Mouse (Mus musculus): ENCODE measurements around the gene Lyzl4.

GRCm38 (mm10) chr9:121556913-121557312 lies 85.0 kb downstream of the Lyzl4 start:
- no peak for TF ChIP-seq NELFE (IDR thresholded peaks at IDR 0.05; ENCODE audit: low read depth, low read length)
- TF ChIP-seq CTCF (conservative IDR thresholded peaks at IDR 0.05 in 1 of 2, IDR thresholded peaks at IDR 0.05 in 1 of 2; ENCODE audit: low read depth in 2 of 2, low read length in 2 of 2), result no peak
- no peak for TF ChIP-seq USF1 (IDR thresholded peaks at IDR 0.05; ENCODE audit: low read depth, low read length)
- TF ChIP-seq MAFK (IDR thresholded peaks at IDR 0.05; ENCODE audit: insufficient replicate concordance, low read length), result no peak
- TF ChIP-seq MAX (IDR thresholded peaks at IDR 0.05; ENCODE audit: low read length), result no peak
- no peak for TF ChIP-seq EP300 (IDR thresholded peaks at IDR 0.05; ENCODE audit: low read length)
- TF ChIP-seq ZNF384 (IDR thresholded peaks at IDR 0.05; ENCODE audit: low read depth, low read length), result no peak
- TF ChIP-seq TBP (conservative IDR thresholded peaks at IDR 0.05; ENCODE audit: low read depth, low read length), result no peak
- TF ChIP-seq POLR2A (IDR thresholded peaks at IDR 0.05; ENCODE audit: low read depth, low read length), result no peak
- no peak for TF ChIP-seq ZKSCAN1 (IDR thresholded peaks at IDR 0.05; ENCODE audit: borderline replicate concordance, low read depth, low read length)
- no peak for TF ChIP-seq ZC3H11A (IDR thresholded peaks at IDR 0.05; ENCODE audit: low read depth, low read length)
- TF ChIP-seq SMC3 (IDR thresholded peaks at IDR 0.05; ENCODE audit: low read depth, low read length), result no peak
- no peak for TF ChIP-seq UBTF (IDR thresholded peaks at IDR 0.05; ENCODE audit: low read depth, low read length)
